Comparison of ENCODE assay signal across 8 mouse cellular contexts in genomic region chr10:130541931-130542691, GRCm38 (mm10). TPM values are rescaled to one million over a fixed set of nuclear protein-coding genes. Genes with fewer than 3 reads are reported as not detected.
A peak's percentile ranks its signal among the peaks of the same experiment; 100 is the strongest.
DNase-seq lines count a peak whose midpoint lies in the region; ATAC-seq lines count a peak whose summit lies in the region.
"Not testable (repeated sequence)": the region's sequence is repeated elsewhere in the genome, so short reads cannot be mapped to it uniquely, and the experiment has no call there.

No protein-coding gene starts in this region.

- DNase-seq in NIH3T3 (ENCODE audit: low read depth) = peak; percentile 82
- peak; percentile 89 for DNase-seq in cerebellum, adult 9-11 months
- DNase-seq in hindbrain, embryonic 10.5 days (ENCODE audit: low spot score) = peak; percentile 77
- peak; percentile 88 for DNase-seq in layer of hippocampus, adult 9-11 months
- DNase-seq in ovary, adult 18-20 months (ENCODE audit: low spot score) = peak; percentile 65
- DNase-seq in thymus, postnatal 0 days (ENCODE audit: low spot score) = peak; percentile 79

- 2% methylated on average over 21 of the region's 21 CpGs for WGBS in hindbrain, embryonic 10.5 days
- WGBS in lung, embryonic 16.5 days = under 1% methylated on average over 20 of the region's 21 CpGs

- H3K9ac ChIP-seq in lung, embryonic 16.5 days (ENCODE audit: low read length) = peak overlapping the region; percentile 69

- not testable (repeated sequence) for H3K9me3 ChIP-seq in hindbrain, embryonic 10.5 days; lung, embryonic 16.5 days (ENCODE audit: control insufficient read depth, low read length)

- H3K4me2 ChIP-seq in lung, embryonic 16.5 days (ENCODE audit: low read depth, low read length) = peak overlapping the region; percentile 55

- peak overlapping the region; percentile 88 for H3K27ac ChIP-seq in hindbrain, embryonic 10.5 days
- peak overlapping the region; percentile 75 for H3K27ac ChIP-seq in lung, embryonic 16.5 days (ENCODE audit: low read length)

- H3K4me3 ChIP-seq in hindbrain, embryonic 10.5 days = peak overlapping the region; percentile 67
- H3K4me3 ChIP-seq in lung, embryonic 16.5 days (ENCODE audit: low read length) = peak overlapping the region; percentile 68

- peak; percentile 98 for ATAC-seq in frontal cortex, adult (ENCODE audit: low TSS enrichment)
- peak; percentile 97 for ATAC-seq in lung, embryonic 16.5 days (ENCODE audit: low read depth)

- H3K27me3 ChIP-seq in hindbrain, embryonic 10.5 days (ENCODE audit: insufficient read depth, poor library complexity, severe bottlenecking); lung, embryonic 16.5 days (ENCODE audit: control insufficient read depth, insufficient read depth, low read depth, low read length): not testable (repeated sequence)

- H3K36me3 ChIP-seq in hindbrain, embryonic 10.5 days; lung, embryonic 16.5 days (ENCODE audit: control insufficient read depth, insufficient read depth, low read length): not testable (repeated sequence)

- H3K4me1 ChIP-seq in hindbrain, embryonic 10.5 days (replicated peaks) = peaks cover 11% of the 10 kb centered on the region; the same call in 1 of the 2 replicates
- not testable (repeated sequence) for H3K4me1 ChIP-seq in lung, embryonic 16.5 days (replicated peaks; ENCODE audit: control insufficient read depth, insufficient read depth, low read length)

RNA-seq across cellular contexts. Expression of gene Vmn2r87, which starts 44.9 kb away (rescaled TPM):
- polyA plus RNA-seq in hindbrain, embryonic 10.5 days (2016; fragmentation: Nextera tagmentation; extraction: Ambion mirVana) = 0.04 TPM in 1 of 2 replicates, not detected in the other
- not detected in 2 replicates for polyA plus RNA-seq in lung, embryonic 16.5 days (2015; fragmentation: Nextera tagmentation; extraction: Ambion mirVana)
- polyA plus RNA-seq in thymus, postnatal 0 days (2015; fragmentation: Nextera tagmentation; extraction: Ambion mirVana) = not detected in 2 replicates

Comparison
In these comparisons a context has a peak if more than half of its experiments do, and no peak if none do; other contexts are left out.
1. Peak in every context shown above with its lines: DNase-seq, ATAC-seq, H3K4me3 ChIP-seq and H3K27ac ChIP-seq.